Mouse (Mus musculus): Measurements from ENCODE around the gene Fam166b. TPM values are rescaled to one million over a fixed set of nuclear protein-coding genes. Genes with fewer than 3 reads are reported as not detected.

Gene Fam166b
- 0.15 and 1.3 TPM in 2 replicates for total RNA-seq (2014; rRNA removed)
- 0.58 and 0.96 TPM in 2 replicates for polyA plus RNA-seq (2015; fragmentation: Nextera tagmentation; extraction: Ambion mirVana)

DNA sequence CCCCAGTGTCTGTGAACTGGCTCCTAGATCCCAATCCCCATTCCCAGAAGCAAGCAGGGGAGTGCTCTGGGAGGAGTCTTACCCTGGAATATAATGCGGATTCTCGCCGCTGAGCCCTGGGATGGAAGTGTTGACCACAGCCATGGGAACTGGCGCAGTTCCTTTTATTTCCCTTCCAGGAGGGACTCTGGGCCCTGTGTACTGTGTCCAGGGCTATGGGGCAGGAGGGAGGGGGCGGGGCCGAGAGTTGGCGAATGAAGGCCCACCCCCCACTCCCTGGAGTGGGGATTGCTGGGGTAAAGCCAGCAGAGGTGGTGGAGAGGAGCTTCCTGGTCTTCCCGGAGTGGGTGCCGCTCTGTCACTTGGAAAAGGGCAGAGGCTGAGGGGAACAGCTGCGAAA, at the start of gene Fam166b:
Fam166b (minus strand) TSS at position 189 of the 400 bp plus-strand sequence.
- ATAC-seq (peak; percentile 27; the same call in 1 of the 2 replicates), DNase-seq (no peak)
- no peak within 1 kb of the TSS for H3K4me3 ChIP-seq (ENCODE audit: low read depth, low read length)
- no peak within 1 kb of the TSS for H3K4me2 ChIP-seq (ENCODE audit: low read depth)
- H3K27me3 ChIP-seq (ENCODE audit: insufficient read depth, low read length): no peaks in the 10 kb centered on the region
- peaks cover 34% of the 10 kb centered on the region for H3K36me3 ChIP-seq (ENCODE audit: insufficient read depth)
- no peaks in the 10 kb centered on the region for H3K9me3 ChIP-seq (ENCODE audit: low read length)
- peak within 1 kb of the TSS; percentile 6; the same call in 1 of the 2 replicates for H3K9ac ChIP-seq
- no peak within 1 kb of the TSS for H3K27ac ChIP-seq (ENCODE audit: low read depth, low read length)
- 14% methylated on average over 10 of the region's 10 CpGs for WGBS
- no peak for TF ChIP-seq CTCF (IDR thresholded peaks at IDR 0.05; ENCODE audit: low read depth)
- no peaks in the 10 kb centered on the region for H3K4me1 ChIP-seq (ENCODE audit: insufficient read depth)

DNA sequence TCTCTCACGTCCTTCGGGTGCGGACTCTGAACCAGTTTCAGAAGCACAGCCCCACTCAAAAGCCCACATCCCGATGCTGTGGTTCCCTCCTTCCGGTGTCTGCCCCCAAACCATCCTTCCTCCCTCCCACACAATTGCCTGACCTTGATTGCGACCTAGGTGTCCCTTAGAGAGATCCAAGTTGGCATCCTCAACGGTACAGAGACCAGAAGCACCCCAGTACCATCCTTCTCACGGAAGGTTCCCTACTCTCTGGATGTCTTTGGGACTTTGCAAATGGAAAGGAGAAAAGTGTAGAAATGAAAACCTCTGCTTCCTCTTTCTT, 49.6 kb upstream of the Fam166b start:
- no peak for TF ChIP-seq CTCF (IDR thresholded peaks at IDR 0.05; ENCODE audit: low read depth)
- ATAC-seq (no peak), DNase-seq (no peak)
- WGBS: 55% methylated on average over 8 of the region's 8 CpGs
- Histone ChIP-seq H3K27ac (ENCODE audit: low read depth, low read length) (no peak overlapping the region), H3K4me1 (ENCODE audit: insufficient read depth) (no peaks in the 10 kb centered on the region), H3K9ac (no peak overlapping the region), H3K36me3 (ENCODE audit: insufficient read depth) (no peaks in the 10 kb centered on the region), H3K4me3 (ENCODE audit: low read depth, low read length) (peak overlapping the region; percentile 25), H3K4me2 (ENCODE audit: low read depth) (peak overlapping the region; percentile 45), H3K9me3 (ENCODE audit: low read length) (no peaks in the 10 kb centered on the region), H3K27me3 (ENCODE audit: insufficient read depth, low read length) (no peaks in the 10 kb centered on the region)

DNA sequence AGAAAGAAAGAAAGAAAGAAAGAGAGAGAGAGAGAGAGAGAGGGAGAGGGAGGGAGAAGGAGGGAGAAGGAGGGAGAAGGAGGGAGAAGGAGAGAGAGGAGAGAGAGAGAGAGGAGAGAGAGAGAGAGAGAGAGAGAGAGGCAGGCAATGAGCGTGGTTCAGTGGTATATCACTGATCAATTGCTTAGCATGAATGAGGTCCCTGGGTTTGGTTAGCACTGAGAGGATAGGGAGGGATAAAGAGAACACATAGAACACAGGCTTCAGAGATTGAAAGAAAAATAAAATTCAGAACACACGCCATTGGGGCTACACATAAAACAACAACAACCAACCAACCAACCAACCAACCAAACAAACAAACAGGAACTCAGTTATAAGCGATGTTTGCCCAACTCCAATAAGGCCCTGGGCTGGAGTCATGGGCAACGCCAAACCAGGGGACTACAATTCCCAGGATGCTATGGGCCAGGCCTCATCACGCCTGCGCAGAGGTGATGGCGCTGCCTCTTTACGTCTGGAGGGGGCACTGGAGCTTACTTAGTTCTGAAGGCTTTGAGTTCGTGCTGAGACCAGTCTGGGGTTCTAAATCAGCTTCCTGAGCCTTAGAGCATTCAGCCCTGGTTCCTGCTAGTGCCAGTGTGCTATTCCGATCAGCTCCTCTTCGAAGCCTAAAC, 49.1 kb upstream of the Fam166b start:
- Histone ChIP-seq H3K36me3 (ENCODE audit: insufficient read depth) (no peaks in the 10 kb centered on the region), H3K27me3 (ENCODE audit: insufficient read depth, low read length) (no peaks in the 10 kb centered on the region), H3K9ac (no peak overlapping the region), H3K9me3 (ENCODE audit: low read length) (no peaks in the 10 kb centered on the region), H3K27ac (ENCODE audit: low read depth, low read length) (no peak overlapping the region), H3K4me2 (ENCODE audit: low read depth) (peak overlapping the region; percentile 45), H3K4me1 (ENCODE audit: insufficient read depth) (no peaks in the 10 kb centered on the region), H3K4me3 (ENCODE audit: low read depth, low read length) (peak overlapping the region; percentile 25)
- peak; percentile 99 for ATAC-seq
- 17% methylated on average over 11 of the region's 11 CpGs for WGBS
- peak; percentile 93 for DNase-seq
- TF ChIP-seq CTCF (IDR thresholded peaks at IDR 0.05; ENCODE audit: low read depth): peak; percentile 72

DNA sequence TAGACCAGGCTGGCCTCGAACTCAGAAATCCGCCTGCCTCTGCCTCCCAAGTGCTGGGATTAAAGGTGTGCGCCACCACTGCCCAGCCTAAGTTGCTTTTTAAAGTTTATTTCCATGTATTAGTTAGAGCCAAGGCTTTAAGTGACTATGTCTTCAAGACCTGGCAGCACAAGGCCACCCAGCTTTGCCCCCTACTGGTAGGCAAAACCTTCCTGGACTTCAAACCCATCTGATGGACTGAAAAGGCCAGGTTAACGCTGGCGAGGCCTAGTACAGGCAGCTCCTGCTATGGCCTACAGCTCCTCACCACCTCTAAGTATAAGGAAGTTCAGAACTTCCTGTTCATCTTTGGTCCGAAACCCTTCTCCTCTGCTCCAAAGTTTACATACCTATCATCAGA, 47.7 kb upstream of the Fam166b start:
- H3K36me3 ChIP-seq (ENCODE audit: insufficient read depth): no peaks in the 10 kb centered on the region
- ATAC-seq (no peak), DNase-seq (no peak)
- H3K27ac ChIP-seq (ENCODE audit: low read depth, low read length): no peak overlapping the region
- no peak overlapping the region for H3K9ac ChIP-seq
- peak; percentile 22; the same call in 1 of the 2 replicates for TF ChIP-seq CTCF (IDR thresholded peaks at IDR 0.05; ENCODE audit: low read depth)
- H3K4me3 ChIP-seq (ENCODE audit: low read depth, low read length): no peak overlapping the region
- no peaks in the 10 kb centered on the region for H3K9me3 ChIP-seq (ENCODE audit: low read length)
- H3K4me2 ChIP-seq (ENCODE audit: low read depth): no peak overlapping the region
- H3K27me3 ChIP-seq (ENCODE audit: insufficient read depth, low read length): no peaks in the 10 kb centered on the region
- no peaks in the 10 kb centered on the region for H3K4me1 ChIP-seq (ENCODE audit: insufficient read depth)
- WGBS: 91% methylated on average over 6 of the region's 6 CpGs

DNA sequence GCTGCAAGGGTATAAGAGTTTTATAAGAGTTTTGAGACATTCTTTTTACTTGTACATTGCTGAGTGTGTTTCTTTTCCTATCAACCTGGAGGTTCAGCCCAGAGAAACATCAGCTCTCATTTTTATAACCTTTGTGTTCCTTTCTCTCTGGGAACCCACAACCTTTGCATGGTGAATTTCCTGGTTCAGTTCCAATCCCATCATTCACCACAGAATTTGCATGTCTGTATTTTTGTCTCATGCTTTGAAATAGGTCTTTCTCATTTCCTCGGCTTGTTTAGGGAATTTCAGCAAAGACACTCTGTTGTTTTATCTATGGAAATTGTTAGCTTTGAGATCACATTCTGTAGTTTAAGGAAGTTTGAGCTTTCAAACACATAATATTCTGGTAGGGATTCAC, 44.7 kb upstream of the Fam166b start:
- no peaks in the 10 kb centered on the region for H3K36me3 ChIP-seq (ENCODE audit: insufficient read depth)
- no peak overlapping the region for H3K9ac ChIP-seq
- H3K4me2 ChIP-seq (ENCODE audit: low read depth): no peak overlapping the region
- DNase-seq: no peak
- H3K27me3 ChIP-seq (ENCODE audit: insufficient read depth, low read length): no peaks in the 10 kb centered on the region
- no peaks in the 10 kb centered on the region for H3K4me1 ChIP-seq (ENCODE audit: insufficient read depth)
- H3K4me3 ChIP-seq (ENCODE audit: low read depth, low read length): no peak overlapping the region
- no peaks in the 10 kb centered on the region for H3K9me3 ChIP-seq (ENCODE audit: low read length)
- no peak overlapping the region for H3K27ac ChIP-seq (ENCODE audit: low read depth, low read length)
- no peak for ATAC-seq
- 62% methylated on average over 1 of the region's 1 CpGs for WGBS
- TF ChIP-seq CTCF (IDR thresholded peaks at IDR 0.05; ENCODE audit: low read depth): no peak

DNA sequence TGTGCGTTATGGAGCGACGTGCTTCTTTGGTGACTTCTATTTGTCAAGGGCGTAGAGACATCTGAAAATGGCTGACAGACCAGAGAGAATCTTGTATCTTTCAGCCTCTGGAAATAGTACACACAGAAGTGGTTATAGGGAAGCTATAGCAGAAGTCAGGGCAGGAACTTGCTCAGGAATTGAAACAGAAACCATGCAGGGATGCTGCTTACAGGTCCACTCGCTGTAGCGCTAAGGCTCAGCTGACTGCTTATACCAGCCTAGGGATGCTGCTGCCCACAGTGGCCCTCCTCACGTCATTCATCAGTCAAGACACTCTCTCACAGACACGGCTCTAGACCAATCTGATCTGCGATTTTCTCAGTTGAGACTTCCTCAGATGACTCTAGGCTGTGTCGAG, 41.4 kb upstream of the Fam166b start:
- H3K4me1 ChIP-seq (ENCODE audit: insufficient read depth): no peaks in the 10 kb centered on the region
- ATAC-seq (no peak), DNase-seq (no peak)
- H3K9ac ChIP-seq: no peak overlapping the region
- WGBS: 92% methylated on average over 10 of the region's 10 CpGs
- no peak overlapping the region for H3K27ac ChIP-seq (ENCODE audit: low read depth, low read length)
- no peaks in the 10 kb centered on the region for H3K36me3 ChIP-seq (ENCODE audit: insufficient read depth)
- H3K9me3 ChIP-seq (ENCODE audit: low read length): no peaks in the 10 kb centered on the region
- H3K4me3 ChIP-seq (ENCODE audit: low read depth, low read length): no peak overlapping the region
- no peak overlapping the region for H3K4me2 ChIP-seq (ENCODE audit: low read depth)
- TF ChIP-seq CTCF (IDR thresholded peaks at IDR 0.05; ENCODE audit: low read depth): no peak
- H3K27me3 ChIP-seq (ENCODE audit: insufficient read depth, low read length): no peaks in the 10 kb centered on the region

DNA sequence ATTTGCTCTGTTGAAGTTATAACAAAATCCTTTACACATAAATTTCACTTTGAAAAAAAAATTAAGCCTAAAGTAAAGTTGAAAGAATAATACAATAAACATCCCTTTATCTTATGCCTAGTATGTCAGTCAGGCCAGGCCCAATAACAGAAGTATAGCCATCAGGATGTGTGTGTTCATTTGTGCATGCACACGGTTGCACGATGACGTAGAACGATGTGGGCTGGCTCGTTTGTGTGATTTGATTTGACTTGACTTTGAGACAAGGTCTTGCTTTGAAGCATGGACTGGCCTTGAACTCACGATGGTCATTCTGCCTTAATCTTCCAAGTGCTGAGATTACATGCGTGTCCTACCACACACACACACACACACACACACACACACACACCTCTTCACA, 37.9 kb upstream of the Fam166b start:
- Histone ChIP-seq H3K4me1 (ENCODE audit: insufficient read depth) (no peaks in the 10 kb centered on the region), H3K27ac (ENCODE audit: low read depth, low read length) (no peak overlapping the region), H3K9ac (no peak overlapping the region), H3K9me3 (ENCODE audit: low read length) (no peaks in the 10 kb centered on the region), H3K27me3 (ENCODE audit: insufficient read depth, low read length) (no peaks in the 10 kb centered on the region), H3K4me2 (ENCODE audit: low read depth) (no peak overlapping the region), H3K36me3 (ENCODE audit: insufficient read depth) (no peaks in the 10 kb centered on the region), H3K4me3 (ENCODE audit: low read depth, low read length) (no peak overlapping the region)
- no peak for ATAC-seq
- no peak for TF ChIP-seq CTCF (IDR thresholded peaks at IDR 0.05; ENCODE audit: low read depth)
- WGBS: 88% methylated on average over 7 of the region's 7 CpGs
- DNase-seq: no peak
